Mouse (Mus musculus): ENCODE results near the gene Rad51ap1. TPM values are rescaled to one million over a fixed set of nuclear protein-coding genes. Genes with fewer than 3 reads are reported as not detected.

The Rad51ap1 gene
- 3.0 TPM for polyA plus RNA-seq (2014; fragmentation: Illumina TruSeq; extraction: RNeasy Lipid Tissue Mini Kit (QIAGEN cat#74804); ENCODE audit: low read depth, low replicate concordance)

GRCm38 (mm10) chr6:126939487-126940171, at the start of gene Rad51ap1, which contains the start of gene D6Wsu163e:
Gene Rad51ap1 (minus strand): TSS chr6:126939587.
Gene D6Wsu163e (plus strand): TSS chr6:126939962.

GRCm38 (mm10) chr6:126921111-126921881, 18.1 kb downstream of the Rad51ap1 start, which contains the start of gene Dyrk4:
Gene Dyrk4 (minus strand): TSS chr6:126921839.

Other genes with a start within 250 kb of the Rad51ap1 start
- gene Kcna6, start 198.9 kb downstream of the Rad51ap1 start, polyA plus RNA-seq (2014; fragmentation: Illumina TruSeq; extraction: RNeasy Lipid Tissue Mini Kit (QIAGEN cat#74804); ENCODE audit: low read depth, low replicate concordance): 0.57 TPM
- gene Ndufa9, start 90.5 kb downstream of the Rad51ap1 start, polyA plus RNA-seq (2014; fragmentation: Illumina TruSeq; extraction: RNeasy Lipid Tissue Mini Kit (QIAGEN cat#74804); ENCODE audit: low read depth, low replicate concordance): 93.1 TPM
- gene Akap3, start 86.5 kb downstream of the Rad51ap1 start, polyA plus RNA-seq (2014; fragmentation: Illumina TruSeq; extraction: RNeasy Lipid Tissue Mini Kit (QIAGEN cat#74804); ENCODE audit: low read depth, low replicate concordance): 7.8 TPM
- gene Dyrk4, start 17.7 kb downstream of the Rad51ap1 start, polyA plus RNA-seq (2014; fragmentation: Illumina TruSeq; extraction: RNeasy Lipid Tissue Mini Kit (QIAGEN cat#74804); ENCODE audit: low read depth, low replicate concordance): 0.42 TPM
- gene D6Wsu163e, start 375 bp upstream of the Rad51ap1 start, polyA plus RNA-seq (2014; fragmentation: Illumina TruSeq; extraction: RNeasy Lipid Tissue Mini Kit (QIAGEN cat#74804); ENCODE audit: low read depth, low replicate concordance): 13.1 TPM
- gene Fgf6, start 76.0 kb upstream of the Rad51ap1 start, polyA plus RNA-seq (2014; fragmentation: Illumina TruSeq; extraction: RNeasy Lipid Tissue Mini Kit (QIAGEN cat#74804); ENCODE audit: low read depth, low replicate concordance): not detected
- not detected for gene Fgf23, start 133.3 kb upstream of the Rad51ap1 start, polyA plus RNA-seq (2014; fragmentation: Illumina TruSeq; extraction: RNeasy Lipid Tissue Mini Kit (QIAGEN cat#74804); ENCODE audit: low read depth, low replicate concordance)
- gene Tigar, start 170.0 kb upstream of the Rad51ap1 start, polyA plus RNA-seq (2014; fragmentation: Illumina TruSeq; extraction: RNeasy Lipid Tissue Mini Kit (QIAGEN cat#74804); ENCODE audit: low read depth, low replicate concordance): 5.8 TPM
- 47.3 TPM for gene Ccnd2, start 212.6 kb upstream of the Rad51ap1 start, polyA plus RNA-seq (2014; fragmentation: Illumina TruSeq; extraction: RNeasy Lipid Tissue Mini Kit (QIAGEN cat#74804); ENCODE audit: low read depth, low replicate concordance)